Mouse (Mus musculus) C2C12 (cell line): ENCODE results near the gene St6galnac1.

Source experiments
- CEBPB ChIP-seq: IDR thresholded peaks from one replicate; pipeline ENCODE4 v1.6.1; 2011; ENCODE audit warnings: low read depth, mild to moderate bottlenecking, control low read depth, moderate library complexity
- CTCF ChIP-seq: IDR thresholded peaks from one replicate; pipeline ENCODE4 v1.5.1; 2011; ENCODE audit not compliant: control insufficient read depth, insufficient read depth, insufficient read length
- MAX ChIP-seq: IDR thresholded peaks from one replicate; pipeline ENCODE4 v1.6.1; 2011; ENCODE audit warnings: mild to moderate bottlenecking, control low read depth
- MYOD1 ChIP-seq: IDR thresholded peaks from one replicate; pipeline ENCODE4 v1.6.1; 2011; ENCODE audit warnings: low read depth; ENCODE audit not compliant: control insufficient read depth, insufficient read length
- MYOG ChIP-seq: IDR thresholded peaks from one replicate; pipeline ENCODE4 v1.6.1; 2011; ENCODE audit not compliant: control insufficient read depth, insufficient read length; ENCODE audit errors: extremely low read depth
- USF1 ChIP-seq: IDR thresholded peaks from one replicate; pipeline ENCODE4 v1.6.1; 2011; ENCODE audit warnings: low read depth, mild to moderate bottlenecking, control low read depth, moderate library complexity

DNA sequence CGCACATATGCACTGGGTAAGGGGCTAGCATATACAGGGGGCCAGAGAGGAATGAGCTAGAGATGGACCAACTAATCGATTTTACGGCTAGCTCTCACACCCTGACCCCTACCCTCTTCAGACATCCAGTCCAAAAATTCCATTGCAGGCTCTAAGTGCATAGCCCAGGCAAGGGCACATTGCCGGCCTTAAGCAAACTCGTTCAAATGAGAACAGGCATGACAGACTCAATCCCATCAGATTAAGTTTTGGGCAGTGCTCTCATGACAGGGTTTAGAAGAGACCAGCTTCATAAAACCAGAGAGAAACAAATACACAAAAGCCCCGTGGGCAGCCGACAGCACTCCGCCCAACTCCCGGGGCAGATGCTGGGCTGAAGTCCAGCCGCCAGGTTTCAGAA is 46.9 kb upstream of the St6galnac1 start:
- TF ChIP-seq CTCF: no peak
- no peak for TF ChIP-seq CEBPB
- no peak for TF ChIP-seq MAX
- TF ChIP-seq USF1: no peak
- no peak for TF ChIP-seq MYOD1
- no peak for TF ChIP-seq MYOG
